Mouse (Mus musculus): ENCODE results near the gene Cep295. TPM values are rescaled to one million over a fixed set of nuclear protein-coding genes. Genes with fewer than 3 reads are reported as not detected.
"Not testable (repeated sequence)": the region's sequence is repeated elsewhere in the genome, so short reads cannot be mapped to it uniquely, and the experiment has no call there.

Gene Cep295
- total RNA-seq, 2 experiments from 2014 or later, result 13.2 to 18.0 TPM

GRCm38 (mm10) chr9:15307257-15307656, 50.3 kb downstream of the Cep295 start:
- no peak for DNase-seq (ENCODE audit: low spot score in 2 of 2)

GRCm38 (mm10) chr9:15306398-15307119, 51.0 kb downstream of the Cep295 start, which contains the start of gene 4931406C07Rik:
Gene 4931406C07Rik, minus strand, starts transcription at chr9:15306448.
- DNase-seq (ENCODE audit: low spot score in 2 of 2), result no peak

GRCm38 (mm10) chr9:15305503-15306397, 51.8 kb downstream of the Cep295 start, which contains the start of gene Taf1d:
Gene Taf1d, plus strand, starts transcription at chr9:15306214.
- DNase-seq (ENCODE audit: low spot score in 2 of 2), result peak; percentile 97 to 98

DNA sequence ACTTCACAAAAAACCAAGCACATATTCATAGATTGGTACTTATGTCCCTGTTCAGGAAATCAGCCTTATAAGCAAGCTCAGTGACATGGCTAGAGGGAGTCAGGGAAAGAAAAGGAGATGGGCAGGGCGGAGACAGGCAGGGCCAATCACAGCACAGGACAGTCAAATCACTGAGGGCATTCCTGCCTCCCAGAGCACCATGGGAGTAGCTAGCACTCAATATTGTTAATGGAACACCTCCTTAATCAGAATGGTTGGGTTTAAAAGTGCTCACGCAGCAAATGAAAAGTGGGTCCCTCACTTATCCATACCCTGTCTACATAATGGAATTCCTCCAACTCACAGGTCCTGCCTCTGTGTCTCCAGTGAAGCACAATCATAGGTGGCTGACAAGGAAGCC, 54.7 kb downstream of the Cep295 start:
- no peak for DNase-seq (ENCODE audit: low spot score in 2 of 2)

GRCm38 (mm10) chr9:15302006-15302405, 55.6 kb downstream of the Cep295 start:
- not testable (repeated sequence) for DNase-seq (ENCODE audit: low spot score in 2 of 2)

- DNase-seq (ENCODE audit: low spot score in 2 of 2), result no peak
These were observed 56.2 kb downstream of the Cep295 start for GRCm38 (mm10) chr9:15301399-15301798.

DNA sequence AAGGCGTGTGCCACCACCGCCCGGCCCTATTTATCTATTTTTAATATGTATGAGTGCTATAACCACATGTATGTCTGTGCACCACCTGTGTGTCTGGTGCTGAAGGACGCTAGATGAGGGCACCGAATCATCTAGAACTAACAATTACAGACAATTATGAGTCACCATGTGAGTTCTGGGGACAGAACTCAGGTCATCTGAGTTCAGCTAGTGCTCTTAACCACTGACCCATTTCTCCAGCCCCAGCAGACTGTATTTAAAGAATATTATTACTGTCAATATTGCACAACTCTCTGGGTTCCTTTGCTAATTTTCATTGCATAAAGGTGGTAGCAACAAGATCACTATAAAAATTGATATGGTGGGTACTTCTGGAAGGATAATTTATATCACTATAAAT, 57.5 kb downstream of the Cep295 start:
- no peak for DNase-seq (ENCODE audit: low spot score in 2 of 2)

DNA sequence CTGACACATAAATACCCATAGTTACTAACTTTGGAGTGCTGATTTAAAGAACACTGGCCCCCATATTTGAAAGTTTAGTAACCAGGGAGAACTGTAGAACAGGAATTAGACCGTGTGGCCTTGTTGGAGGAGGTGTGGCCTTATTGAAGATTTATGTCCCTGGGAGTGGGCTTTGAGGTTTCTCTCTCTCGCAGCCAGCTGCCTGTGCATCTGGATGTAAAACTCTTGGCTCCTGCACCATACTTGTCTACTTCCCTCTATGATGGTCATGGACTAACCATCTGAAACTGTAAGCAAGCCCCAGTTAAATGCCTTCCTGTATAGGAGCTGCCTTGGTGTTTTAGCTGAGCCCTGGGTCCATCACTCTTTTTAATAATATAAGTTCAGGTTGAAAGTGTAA, 59.1 kb downstream of the Cep295 start:
- no peak for DNase-seq (ENCODE audit: low spot score in 2 of 2)

DNA sequence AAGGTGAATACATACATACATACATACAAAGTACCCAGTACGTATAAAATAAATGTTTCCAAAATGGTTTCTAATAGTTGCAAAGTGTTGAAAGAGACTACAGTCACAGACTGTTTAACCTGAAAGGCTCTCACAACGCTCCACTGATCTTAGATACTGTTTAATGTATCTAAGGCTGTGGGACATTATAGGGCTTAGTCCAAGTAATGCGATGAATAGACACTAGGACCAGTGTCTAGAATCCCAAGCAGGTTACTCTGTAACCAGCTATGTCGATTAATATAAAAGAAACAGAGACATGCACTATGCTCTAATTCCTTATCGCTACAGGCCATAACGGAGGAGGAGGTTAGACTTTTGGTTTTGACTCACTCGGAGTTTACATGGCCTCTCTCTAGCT, 60.5 kb downstream of the Cep295 start:
- DNase-seq (ENCODE audit: low spot score in 2 of 2), result no peak

DNA sequence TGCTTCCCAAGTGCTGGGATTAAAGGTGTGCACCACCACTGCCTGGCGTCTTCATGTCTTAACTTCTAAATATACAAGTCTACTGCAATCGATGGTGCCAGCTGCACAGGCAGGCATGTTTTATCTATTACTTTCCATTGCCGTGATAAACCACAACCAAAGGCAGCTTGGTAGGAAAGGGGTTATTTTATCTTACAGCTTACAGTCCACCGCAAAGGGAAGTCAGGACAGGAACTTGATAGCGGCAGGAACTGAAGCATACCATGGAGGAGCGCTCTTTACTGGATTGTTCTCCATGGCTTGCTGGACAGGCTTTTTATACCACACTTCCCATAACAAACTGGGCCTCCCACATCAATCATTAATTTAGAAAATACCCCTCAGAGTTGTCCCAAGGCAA, 68.3 kb downstream of the Cep295 start:
- no peak for DNase-seq (ENCODE audit: low spot score in 2 of 2)

GRCm38 (mm10) chr9:15288402-15288801, 69.2 kb downstream of the Cep295 start:
- no peak for DNase-seq (ENCODE audit: low spot score in 2 of 2)

DNA sequence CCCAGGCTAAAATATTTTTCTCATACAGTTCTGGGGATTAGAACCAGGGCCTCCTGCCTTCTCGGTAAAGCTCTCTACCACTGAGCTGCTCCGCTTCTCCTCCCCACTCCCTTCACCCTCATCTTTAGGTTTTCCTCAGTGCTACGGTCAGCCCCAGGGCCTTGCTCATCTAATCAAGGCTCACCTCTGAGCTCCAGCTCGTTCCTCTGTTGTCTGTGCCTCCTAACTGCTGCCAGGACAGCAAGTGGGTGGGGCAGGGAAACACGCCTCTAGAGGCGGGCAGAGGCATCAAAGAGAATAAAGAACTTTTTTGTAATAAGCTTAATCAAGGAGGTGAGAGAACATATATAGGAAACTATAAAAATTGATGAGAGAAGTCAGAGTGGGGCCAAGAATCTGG, 69.7 kb downstream of the Cep295 start:
- DNase-seq (ENCODE audit: low spot score in 2 of 2), result no peak

DNA sequence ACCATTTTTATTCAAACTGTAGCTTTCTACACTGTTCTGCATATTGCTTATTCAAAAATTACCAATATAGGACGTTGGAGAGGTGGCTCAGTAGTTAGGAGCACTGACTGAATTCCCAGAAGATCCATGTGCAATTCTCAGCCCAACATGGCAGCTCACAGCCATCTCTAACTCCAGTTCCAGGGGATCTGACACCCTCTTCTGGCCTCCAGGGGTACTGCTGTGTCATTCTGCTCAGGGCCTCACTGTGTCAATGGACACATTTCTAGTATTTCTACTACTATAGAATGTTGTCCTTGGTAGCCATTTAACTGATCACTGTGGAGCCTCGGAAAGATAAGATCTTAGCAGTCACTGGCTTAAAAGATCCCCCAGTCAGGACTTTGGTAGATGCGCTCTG, 72.1 kb downstream of the Cep295 start:
- no peak for DNase-seq (ENCODE audit: low spot score in 2 of 2)

- DNase-seq (ENCODE audit: low spot score in 2 of 2), result no peak
These were observed 77.1 kb downstream of the Cep295 start for GRCm38 (mm10) chr9:15280491-15280879.

- DNase-seq (ENCODE audit: low spot score in 2 of 2), result peak; percentile 86 to 91
These were observed 77.7 kb downstream of the Cep295 start, which contains the start of gene Med17 for GRCm38 (mm10) chr9:15279649-15280490. Gene Med17, minus strand, starts transcription at chr9:15279931.

DNA sequence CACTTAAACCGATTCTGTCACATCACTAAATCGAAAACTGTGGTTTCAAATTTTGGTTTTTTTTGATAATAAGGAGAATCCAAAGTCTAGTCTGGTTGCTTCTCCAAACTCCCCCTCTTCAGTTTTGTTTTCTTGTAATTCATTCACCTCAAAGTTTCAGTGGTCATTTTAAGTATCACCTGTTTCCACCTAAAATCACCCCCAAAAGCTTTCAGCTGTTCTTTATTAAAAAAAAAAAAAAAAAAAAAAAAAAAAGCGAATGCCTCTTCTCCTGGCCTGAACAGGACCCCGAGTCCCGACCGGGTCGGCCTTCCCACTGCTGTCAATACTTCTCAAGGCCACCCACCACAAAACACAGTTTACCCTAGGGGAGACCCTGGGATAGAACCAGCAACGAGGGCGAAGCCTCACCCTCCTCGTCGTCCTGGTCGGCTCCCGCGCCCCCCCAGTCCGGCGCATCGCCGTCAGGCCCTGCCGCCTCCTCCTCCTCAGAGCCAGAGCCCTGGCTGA, 78.4 kb downstream of the Cep295 start:
- DNase-seq (ENCODE audit: low spot score in 2 of 2), result no peak

- no peak for DNase-seq (ENCODE audit: low spot score in 2 of 2)
These were observed 79.2 kb downstream of the Cep295 start for GRCm38 (mm10) chr9:15278343-15278742.

DNA sequence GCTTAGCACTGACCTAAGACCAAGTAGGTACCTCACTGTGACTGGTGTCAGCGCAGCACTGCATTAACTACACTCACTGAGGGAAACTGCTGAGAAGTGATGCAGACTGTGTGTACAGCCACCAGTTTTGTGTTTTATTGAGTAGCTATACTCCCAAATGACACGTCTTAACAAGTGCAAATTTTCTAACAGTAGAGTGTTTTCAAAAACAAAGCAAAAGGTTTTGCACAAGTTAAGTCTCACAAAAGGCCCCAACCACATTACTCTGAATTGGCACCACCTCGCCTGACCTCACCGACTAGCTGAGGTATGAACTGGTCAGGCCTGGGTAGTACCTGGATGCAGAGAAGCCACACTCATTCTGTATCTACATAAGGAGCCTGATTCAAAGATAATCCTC, 80.7 kb downstream of the Cep295 start:
- DNase-seq (ENCODE audit: low spot score in 2 of 2), result no peak

GRCm38 (mm10) chr9:15273981-15274380, 83.6 kb downstream of the Cep295 start:
- DNase-seq (ENCODE audit: low spot score in 2 of 2), result no peak

Data from gastrocnemius, postnatal 4 days (tissue).